Mouse (Mus musculus): ENCODE results near the gene Jund. TPM values are rescaled to one million over a fixed set of nuclear protein-coding genes. Genes with fewer than 3 reads are reported as not detected.

Gene Jund
- total and polyA plus RNA-seq, 3 experiments = 16.5 to 18.8 TPM; not detected in 1

DNA sequence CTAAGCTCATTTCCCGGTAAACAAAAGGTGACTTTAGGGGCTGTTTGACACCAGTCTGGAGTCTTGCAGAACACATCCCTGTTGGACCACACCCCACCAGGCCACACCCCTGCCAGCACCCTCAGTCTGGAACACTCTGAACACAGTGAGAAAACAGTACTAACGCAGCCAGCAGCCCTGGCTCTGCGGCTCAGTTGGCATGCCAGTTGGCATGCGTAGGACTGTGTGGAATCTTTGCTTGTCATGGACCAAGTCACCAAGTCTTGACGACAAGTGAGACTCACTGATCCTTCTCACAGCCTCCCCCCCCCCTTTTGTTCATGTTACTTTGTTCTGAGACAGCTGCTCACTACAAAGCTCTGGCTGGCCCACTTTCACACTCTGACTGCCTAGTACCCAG is 31.7 kb upstream of the Jund start:
- Histone ChIP-seq H3K4me3 (ENCODE audit: control insufficient read depth in 1 of 2, insufficient read depth in 1 of 2, low read depth in 2 of 2, low read length in 2 of 2) (no peak overlapping the region), H3K9me3 (replicated peaks; ENCODE audit: insufficient read depth, low read length) (no peaks in the 10 kb centered on the region), H3K9ac (ENCODE audit: control insufficient read depth, low read depth, low read length, poor library complexity, severe bottlenecking) (no peak overlapping the region), H3K27ac (ENCODE audit: control insufficient read depth, low read depth, low read length) (no peak overlapping the region), H3K27me3 (ENCODE audit: control insufficient read depth in 1 of 2, insufficient read depth in 2 of 2, low read length in 2 of 2) (no peaks in the 10 kb centered on the region), H3K36me3 (ENCODE audit: control insufficient read depth in 1 of 2, insufficient read depth in 2 of 2, low read length in 2 of 2) (0 out of 4 replicates have a peak, but pooled peaks cover 0 to 2% of the 10 kb centered on the region in 2 experiments), H3K4me1 (ENCODE audit: control insufficient read depth in 1 of 2, insufficient read depth in 2 of 2, low read length in 2 of 2) (peaks cover 0 to 7% of the 10 kb centered on the region in 2 experiments; a peak in 2 of 4 replicates), H3K79me2 (ENCODE audit: control insufficient read depth, insufficient read depth, low read length, poor library complexity) (no peaks in the 10 kb centered on the region)
- TF ChIP-seq NRF1 (IDR thresholded peaks at IDR 0.05; ENCODE audit: insufficient read depth, low read depth, low read length, poor library complexity, severe bottlenecking) (no peak), MYB (IDR thresholded peaks at IDR 0.05; ENCODE audit: low read depth, low read length) (no peak), E2F4 (IDR thresholded peaks at IDR 0.05; ENCODE audit: borderline replicate concordance, low read depth, low read length) (no peak), ETS1 (IDR thresholded peaks at IDR 0.05; ENCODE audit: low read depth, low read length) (no peak), ZNF384 (IDR thresholded peaks at IDR 0.05; ENCODE audit: low read depth, low read length) (no peak), TBP (IDR thresholded peaks at IDR 0.05; ENCODE audit: low read depth, low read length) (no peak), JUND (IDR thresholded peaks at IDR 0.05; ENCODE audit: low read depth, low read length) (no peak), HCFC1 (IDR thresholded peaks at IDR 0.05; ENCODE audit: low read depth, low read length) (no peak), TAL1 (IDR thresholded peaks at IDR 0.05; ENCODE audit: low read length) (no peak), SIN3A (IDR thresholded peaks at IDR 0.05; ENCODE audit: low read length) (no peak)
- DNase-seq (ENCODE audit: low read depth, low spot score) = no peak

DNA sequence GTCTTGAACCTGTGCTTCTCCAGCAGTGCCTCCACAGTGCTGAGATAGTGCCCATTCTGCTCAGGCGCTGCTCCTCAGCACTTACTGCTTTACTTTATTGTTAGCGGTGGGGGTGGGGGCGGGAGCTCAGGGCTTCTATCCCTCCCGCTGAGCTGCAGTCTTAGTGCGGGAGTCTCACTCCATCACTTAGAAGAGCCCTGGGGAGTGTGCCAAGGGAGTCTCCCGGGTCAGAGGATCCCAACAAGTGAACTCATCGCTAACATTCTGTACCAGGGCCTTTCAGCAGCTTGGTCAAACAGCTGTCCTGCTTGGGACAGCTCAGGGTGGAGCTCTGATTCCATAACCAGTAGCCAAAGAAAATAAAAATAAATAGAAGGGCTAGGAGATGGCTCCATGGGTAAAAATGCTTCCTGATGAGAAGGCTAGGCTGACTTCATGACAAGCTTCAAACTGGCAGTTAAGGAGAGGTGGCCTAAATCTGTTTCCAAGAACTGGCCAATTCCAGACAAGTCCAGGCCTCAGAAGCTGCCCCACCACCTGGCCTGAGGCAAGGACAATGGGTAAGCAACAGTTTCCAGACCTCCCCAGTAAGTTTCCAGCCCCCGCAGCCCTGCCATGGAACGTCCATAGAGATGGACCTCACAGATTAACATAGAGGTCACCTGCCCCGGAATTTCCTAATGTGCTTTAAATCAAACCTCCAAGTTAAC is 27.0 kb upstream of the Jund start:
- Histone ChIP-seq H3K27me3 (ENCODE audit: control insufficient read depth in 1 of 2, insufficient read depth in 2 of 2, low read length in 2 of 2) (no peaks in the 10 kb centered on the region), H3K4me3 (ENCODE audit: control insufficient read depth in 1 of 2, insufficient read depth in 1 of 2, low read depth in 2 of 2, low read length in 2 of 2) (peak overlapping the region in 1 of 2 experiments; percentile 2; a peak in 1 of 4 replicates), H3K36me3 (ENCODE audit: control insufficient read depth in 1 of 2, insufficient read depth in 2 of 2, low read length in 2 of 2) (peaks cover 0 to 20% of the 10 kb centered on the region in 2 experiments; a peak in 2 of 4 replicates), H3K9me3 (replicated peaks; ENCODE audit: insufficient read depth, low read length) (no peaks in the 10 kb centered on the region), H3K79me2 (ENCODE audit: control insufficient read depth, insufficient read depth, low read length, poor library complexity) (peaks cover 22% of the 10 kb centered on the region), H3K27ac (ENCODE audit: control insufficient read depth, low read depth, low read length) (no peak overlapping the region), H3K4me1 (ENCODE audit: control insufficient read depth in 1 of 2, insufficient read depth in 2 of 2, low read length in 2 of 2) (peaks cover 5 to 21% of the 10 kb centered on the region in 2 experiments; a peak in 3 of 4 replicates), H3K9ac (ENCODE audit: control insufficient read depth, low read depth, low read length, poor library complexity, severe bottlenecking) (no peak overlapping the region)
- TF ChIP-seq CTCF (IDR thresholded peaks at IDR 0.05 in 2 of 3, conservative IDR thresholded peaks at IDR 0.05 in 1 of 3; ENCODE audit: control insufficient read depth in 1 of 3, insufficient read depth in 1 of 3, low read depth in 2 of 3, low read length in 3 of 3, poor library complexity in 1 of 3, severe bottlenecking in 1 of 3) = no peak
- no peak for TF ChIP-seq CHD2 (IDR thresholded peaks at IDR 0.05; ENCODE audit: low read length)
- TF ChIP-seq TAL1 (IDR thresholded peaks at IDR 0.05; ENCODE audit: low read length) = no peak
- TF ChIP-seq E2F4 (IDR thresholded peaks at IDR 0.05; ENCODE audit: borderline replicate concordance, low read depth, low read length) = no peak
- TF ChIP-seq JUND (IDR thresholded peaks at IDR 0.05; ENCODE audit: low read depth, low read length) = no peak
- no peak for TF ChIP-seq ELF1 (IDR thresholded peaks at IDR 0.05; ENCODE audit: low read depth, low read length)
- no peak for TF ChIP-seq ETS1 (IDR thresholded peaks at IDR 0.05; ENCODE audit: low read depth, low read length)
- no peak for DNase-seq (ENCODE audit: low read depth, low spot score)

Measured in MEL (cell line).